Mouse (Mus musculus): ENCODE results near the gene Poldip2.

Poldip2 gene

GRCm38 (mm10) chr11:78512025-78512957 is at the start of gene Poldip2, which contains the start of gene Tmem199:
TSS of gene Poldip2 (plus strand) at chr11:78512193.
TSS of gene Tmem199 (minus strand) at chr11:78512172.
- DNase-seq (ENCODE audit: low spot score in 2 of 2), result peak; percentile 85 to 92

DNA sequence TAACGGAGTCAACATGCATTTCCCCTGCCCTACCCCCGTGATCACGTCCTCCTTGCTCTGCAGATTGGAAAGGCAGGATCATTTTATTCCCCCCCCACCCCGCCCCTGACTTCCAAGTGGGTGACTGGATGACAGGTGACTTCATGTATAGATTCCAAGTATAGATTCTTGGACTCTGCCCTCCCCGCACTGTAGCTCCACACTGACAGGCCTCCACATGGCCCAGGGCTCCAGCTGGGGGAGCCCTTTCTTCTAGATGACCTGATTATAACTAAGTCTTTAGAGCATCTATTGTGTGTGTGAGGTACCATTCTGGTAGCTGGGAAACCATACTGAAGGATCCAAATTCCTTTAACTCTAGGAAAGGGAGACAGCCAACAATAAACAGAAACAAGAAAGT is 49.3 kb upstream of the Poldip2 start:
- no peak for DNase-seq (ENCODE audit: low spot score in 2 of 2)

DNA sequence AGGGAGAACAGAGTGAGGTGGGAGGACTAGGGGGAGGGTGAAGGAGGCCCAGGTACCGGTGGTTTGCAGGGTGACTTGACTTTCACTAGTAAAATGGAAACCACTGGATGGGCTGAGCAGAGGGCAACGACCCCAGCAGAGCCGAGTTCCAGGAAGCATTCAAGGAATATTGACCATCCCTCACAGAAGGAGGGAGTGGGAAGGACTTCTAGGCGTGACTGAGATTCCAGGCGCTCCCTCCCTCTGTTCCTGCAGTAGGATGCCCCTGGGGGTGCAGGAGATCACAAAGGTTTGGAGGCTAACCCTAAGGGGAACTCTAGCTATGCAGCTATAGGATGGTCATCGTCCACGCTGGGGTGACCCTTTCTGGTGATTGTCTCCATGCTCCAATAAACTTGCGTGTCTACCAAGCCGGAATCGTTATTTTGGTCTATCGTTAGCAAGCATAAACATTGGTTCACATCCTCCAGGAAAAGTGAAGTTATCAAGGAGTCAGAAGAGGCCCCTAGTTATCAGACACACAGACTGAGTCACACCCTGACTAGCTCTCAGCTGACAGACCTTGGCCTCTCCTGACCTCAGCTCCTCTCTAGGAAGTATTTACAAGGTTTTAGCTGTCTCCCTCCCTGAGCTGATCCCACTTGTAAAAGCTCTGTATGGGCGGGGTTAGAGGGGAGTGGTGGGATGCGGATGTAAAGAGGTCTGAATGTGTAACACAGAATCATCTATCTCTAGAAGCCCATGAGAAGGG is 48.5 kb upstream of the Poldip2 start:
- no peak for DNase-seq (ENCODE audit: low spot score in 2 of 2)

DNA sequence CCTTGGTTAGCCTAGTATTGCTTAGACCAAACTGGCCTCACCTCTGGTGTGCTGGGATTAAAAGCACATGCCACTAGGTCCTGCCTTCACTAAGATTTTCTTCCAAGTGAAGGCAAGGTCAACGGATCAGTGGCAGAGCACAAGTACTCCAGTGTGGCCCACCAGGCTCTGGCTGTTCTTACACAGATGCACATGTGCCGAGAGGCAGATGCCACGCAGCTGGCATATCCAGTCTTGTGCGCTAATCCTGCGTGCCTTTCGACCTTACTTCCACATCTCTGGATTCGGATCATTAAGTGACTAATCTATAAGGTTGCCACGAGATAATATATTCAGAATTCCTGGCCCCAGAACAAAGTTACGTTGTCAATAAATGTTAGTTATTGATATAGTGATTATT is 46.9 kb upstream of the Poldip2 start:
- no peak for DNase-seq (ENCODE audit: low spot score in 2 of 2)

DNA sequence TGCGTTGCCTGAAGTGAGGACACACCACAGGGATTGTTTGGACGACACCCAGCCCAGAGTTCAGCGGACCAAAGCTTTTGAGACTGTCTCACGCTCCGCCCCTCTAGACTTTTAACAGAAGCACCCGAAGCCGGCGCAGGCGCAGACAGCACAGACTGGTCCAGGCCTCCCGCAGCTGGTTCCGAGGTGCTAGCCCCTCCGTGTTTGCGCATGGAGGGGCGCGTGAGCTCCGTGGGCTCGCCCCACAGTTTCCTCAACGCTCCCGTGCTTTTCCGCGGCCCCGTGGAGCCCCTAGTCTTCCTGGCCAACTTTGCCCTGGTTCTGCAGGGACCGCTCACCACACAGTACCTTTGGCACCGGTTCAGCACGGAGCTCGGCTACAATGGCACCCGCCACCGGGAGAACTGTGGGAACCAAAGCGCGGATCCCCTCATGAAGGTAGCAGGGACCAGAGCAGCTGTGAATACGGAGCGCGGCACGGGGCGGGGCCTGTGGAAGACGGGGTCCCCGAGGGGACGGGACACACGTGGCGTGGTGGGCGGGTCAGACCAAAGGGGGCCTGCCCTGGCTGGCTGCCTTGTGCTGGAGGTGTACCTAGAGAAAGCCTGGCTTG is 46.3 kb upstream of the Poldip2 start, which contains the start of gene Slc46a1:
Gene Slc46a1 (plus strand): TSS at position 130 of the 613 bp plus-strand sequence.
- DNase-seq (ENCODE audit: low spot score in 2 of 2), result peak; percentile 69 to 84

DNA sequence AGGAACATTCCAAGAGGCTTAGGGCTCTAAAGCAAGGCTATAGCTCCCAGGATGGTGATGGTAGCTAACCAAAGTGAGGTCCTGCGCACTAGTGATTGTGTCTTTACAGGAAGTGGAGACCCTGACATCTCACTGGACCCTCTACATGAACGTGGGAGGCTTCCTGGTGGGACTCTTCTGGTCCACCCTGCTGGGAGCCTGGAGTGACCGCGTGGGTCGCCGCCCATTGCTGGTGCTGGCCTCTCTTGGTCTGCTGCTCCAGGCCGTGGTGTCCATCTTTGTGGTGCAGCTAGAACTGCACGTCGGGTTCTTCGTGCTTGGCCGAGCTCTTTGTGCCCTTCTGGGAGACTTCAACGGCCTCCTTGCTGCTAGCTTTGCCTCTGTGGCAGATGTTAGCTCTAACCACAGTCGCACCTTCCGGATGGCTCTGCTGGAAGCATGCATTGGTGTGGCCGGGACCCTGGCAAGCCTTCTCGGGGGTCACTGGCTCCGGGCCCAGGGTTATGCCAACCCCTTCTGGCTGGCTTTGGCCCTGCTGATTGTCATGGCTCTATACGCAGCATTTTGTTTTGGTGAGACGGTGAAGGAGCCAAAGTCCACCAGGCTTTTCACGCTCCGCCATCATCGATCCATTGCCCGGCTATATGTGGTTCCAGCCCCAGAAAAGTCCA is 45.6 kb upstream of the Poldip2 start:
- no peak for DNase-seq (ENCODE audit: low spot score in 2 of 2)

- DNase-seq (ENCODE audit: low spot score in 2 of 2), result no peak
Measured at GRCm38 (mm10) chr11:78467515-78467914, 44.5 kb upstream of the Poldip2 start.

GRCm38 (mm10) chr11:78467932-78468331 is 44.1 kb upstream of the Poldip2 start:
- DNase-seq (ENCODE audit: low spot score in 2 of 2), result no peak

DNA sequence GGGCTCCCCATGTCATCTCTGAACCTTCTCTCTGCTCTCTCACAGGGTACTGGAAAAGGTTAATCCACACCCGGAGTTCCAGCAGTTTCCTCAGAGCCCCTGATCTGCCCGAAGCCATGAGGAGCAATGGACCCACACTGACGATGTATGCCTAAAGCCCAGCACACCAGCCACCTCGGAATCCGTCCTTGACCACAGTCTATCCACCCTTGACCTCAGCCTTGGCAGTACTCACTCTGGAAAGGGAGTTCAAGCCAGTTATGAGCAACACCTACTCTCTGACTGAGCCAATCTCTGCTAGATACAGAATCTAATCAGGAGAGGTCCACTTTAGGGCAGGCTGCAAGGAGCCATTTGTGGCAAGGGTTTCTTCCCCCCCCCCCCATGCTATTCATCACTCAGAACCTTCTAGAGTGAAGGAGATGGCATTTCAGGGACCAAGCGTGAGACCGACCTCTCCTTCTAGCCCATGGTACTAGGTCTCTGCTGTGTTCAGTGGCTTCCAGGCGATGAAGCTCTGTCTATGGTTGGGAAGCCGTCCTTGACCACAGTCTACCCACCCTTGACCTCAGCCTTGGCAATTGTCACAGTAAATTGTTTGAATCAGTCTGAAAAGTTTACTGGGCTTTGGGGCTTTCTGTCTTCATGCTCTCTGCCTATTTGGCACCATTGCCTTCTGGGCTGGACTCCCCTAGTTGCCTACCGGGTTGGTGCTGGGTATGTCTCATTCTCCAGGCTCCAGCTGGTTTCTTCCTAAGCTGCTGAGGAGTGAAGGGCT is 40.5 kb upstream of the Poldip2 start:
- no peak for DNase-seq (ENCODE audit: low spot score in 2 of 2)

DNA sequence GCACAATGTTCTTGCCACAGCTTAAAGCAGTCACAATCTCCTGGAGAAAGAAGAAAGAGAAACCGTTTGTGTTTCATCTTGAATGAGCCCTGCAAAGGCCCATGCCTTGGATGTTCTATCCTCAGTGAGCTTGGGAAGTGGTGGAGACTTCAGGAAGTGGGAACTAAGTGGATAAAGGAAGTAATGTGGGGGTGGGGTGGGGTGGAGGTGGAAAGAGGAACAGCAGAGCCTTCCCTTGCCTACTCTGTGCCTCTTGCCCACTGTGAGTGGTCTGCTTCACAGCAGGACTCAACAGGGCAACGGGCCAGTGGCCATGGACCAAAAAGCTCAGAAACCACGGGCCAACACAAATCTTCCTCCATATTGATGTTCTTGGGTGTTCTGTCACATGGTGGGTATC is 36.7 kb upstream of the Poldip2 start:
- no peak for DNase-seq (ENCODE audit: low spot score in 2 of 2)

DNA sequence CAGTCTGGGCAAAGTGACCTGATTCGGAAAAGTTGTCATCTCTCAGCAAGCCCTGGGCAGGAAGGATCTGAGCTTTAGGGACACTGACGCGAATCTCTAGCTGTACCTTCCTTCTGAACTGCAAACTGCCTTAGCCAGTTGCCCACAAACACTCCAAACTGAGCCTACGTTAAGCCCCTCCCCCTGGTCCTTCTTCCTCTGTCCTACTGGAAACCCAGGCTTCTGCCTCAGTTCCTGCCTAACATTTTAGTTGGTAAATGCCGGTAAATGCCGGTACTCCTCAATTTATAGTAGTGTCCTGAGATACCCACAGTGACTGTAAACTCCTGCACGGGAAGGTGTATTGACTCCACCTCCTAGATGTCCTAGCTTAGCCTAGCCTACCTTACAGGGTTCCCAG is 28.4 kb upstream of the Poldip2 start:
- no peak for DNase-seq (ENCODE audit: low spot score in 2 of 2)

DNA sequence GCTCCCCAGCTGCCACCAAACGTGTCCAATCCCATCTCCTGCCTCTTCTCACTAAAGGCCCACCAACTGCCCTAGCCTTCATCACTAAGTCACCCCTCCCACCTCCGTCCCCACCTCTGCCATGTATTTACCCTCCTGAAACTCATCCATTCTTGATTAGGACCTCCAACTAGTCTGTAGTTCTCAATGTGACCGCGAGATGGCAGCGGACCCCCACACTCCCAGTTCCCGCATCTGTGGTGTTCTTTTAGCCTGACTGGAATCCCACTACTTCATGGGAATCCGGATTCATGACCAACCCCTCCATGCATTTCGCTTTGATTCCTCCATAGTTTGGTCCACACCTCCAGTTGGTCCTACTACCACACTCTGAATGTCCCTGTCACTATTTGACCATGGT is 23.8 kb upstream of the Poldip2 start:
- DNase-seq (ENCODE audit: low spot score in 2 of 2), result peak; percentile 52 to 79

- DNase-seq (ENCODE audit: low spot score in 2 of 2), result no peak
Measured at GRCm38 (mm10) chr11:78490781-78491241, 21.2 kb upstream of the Poldip2 start.

DNA sequence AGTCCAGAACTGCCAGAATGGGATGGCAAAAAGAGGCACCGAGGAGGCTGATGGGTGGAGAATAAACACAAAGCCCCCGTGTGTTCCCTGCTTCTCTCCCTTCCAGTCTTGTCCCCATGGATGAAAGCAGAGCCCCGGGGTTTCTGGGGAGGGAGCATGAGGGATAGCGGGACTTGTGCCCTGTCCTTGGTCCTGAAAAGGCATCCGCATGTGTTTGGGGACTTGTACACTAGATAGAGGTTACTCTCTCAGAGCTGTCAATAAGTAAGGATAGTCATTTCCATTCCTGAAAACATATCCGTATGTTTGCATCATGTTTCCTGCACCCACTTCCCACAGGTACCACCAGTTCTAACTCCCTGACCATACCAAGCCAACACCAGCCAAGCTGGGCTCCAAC is 16.1 kb upstream of the Poldip2 start:
- DNase-seq (ENCODE audit: low spot score in 2 of 2), result no peak

DNA sequence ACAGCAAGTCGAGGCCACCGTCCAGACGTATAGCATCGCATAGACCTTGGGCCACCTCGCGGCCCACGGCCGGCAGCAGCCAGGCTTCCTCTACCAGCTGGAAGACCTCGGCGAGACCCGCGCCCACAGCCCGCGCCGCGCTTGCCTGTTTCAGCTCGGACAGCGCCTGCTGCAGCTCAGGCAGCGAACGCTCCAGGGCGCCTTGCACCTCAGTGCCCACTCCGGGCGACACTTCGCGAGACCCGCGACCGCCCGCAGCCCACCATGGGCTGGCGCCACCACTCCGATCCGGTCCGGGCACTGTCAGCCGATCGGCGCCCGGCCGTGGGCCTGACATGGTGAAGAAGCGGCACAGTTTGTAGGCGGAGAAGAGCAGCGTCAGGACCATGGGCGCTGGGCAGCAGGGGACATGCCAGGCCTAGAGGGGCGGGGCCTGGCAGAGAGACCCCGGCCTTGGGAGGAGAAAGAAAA is 14.9 kb upstream of the Poldip2 start:
- peak in 1 of 2 experiments; percentile 69 for DNase-seq (ENCODE audit: low spot score in 2 of 2)

DNA sequence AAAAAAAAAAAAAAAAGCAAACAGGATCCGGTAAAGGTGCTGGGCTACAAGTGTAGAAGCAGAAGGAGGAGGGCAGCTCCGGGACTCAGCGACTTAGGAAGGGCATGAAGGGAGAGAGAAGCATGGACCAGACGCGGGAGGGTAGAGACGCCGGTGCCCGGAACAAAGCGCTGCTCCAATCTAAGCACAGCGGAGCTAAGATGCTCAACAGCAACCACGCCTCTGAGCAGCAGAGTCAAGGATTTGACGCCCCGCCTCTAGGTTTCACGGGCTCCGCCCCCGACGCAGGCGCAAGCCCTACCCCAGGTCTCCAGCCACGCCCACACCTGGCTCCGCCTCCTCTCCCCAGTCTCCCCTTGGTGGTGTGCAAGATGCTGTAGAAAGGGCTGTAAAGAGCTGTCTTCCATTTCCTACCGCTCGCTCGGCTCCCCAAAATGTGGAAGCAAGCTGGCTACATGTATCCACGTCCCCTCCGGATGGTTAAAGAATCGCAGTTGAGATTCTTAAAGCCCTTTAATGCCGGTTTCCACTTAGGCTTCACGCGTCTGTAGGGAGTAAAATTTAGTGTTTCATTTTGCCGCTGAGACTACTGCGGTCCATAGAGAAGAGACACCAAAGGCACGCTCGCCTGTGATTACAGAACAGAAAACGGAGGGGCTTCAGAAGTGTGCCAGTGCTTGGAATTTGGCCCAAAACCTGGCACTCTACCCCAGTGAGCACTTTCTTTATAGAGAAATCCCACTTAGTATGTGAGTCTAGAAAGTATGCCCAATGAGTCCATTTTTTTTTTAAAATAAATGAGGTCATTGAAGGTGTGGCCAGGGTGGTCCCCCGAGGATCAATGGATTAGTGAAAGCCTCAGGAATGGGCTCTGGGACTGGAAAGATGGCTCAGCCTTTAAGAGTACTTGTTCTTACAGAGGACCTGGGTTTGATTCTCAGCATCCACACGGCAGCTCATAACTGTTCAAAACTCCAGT is 14.2 kb upstream of the Poldip2 start, which contains the start of gene Sarm1:
Gene Sarm1 (minus strand): TSS at position 211 of the 979 bp plus-strand sequence.
- peak; percentile 92 to 94 for DNase-seq (ENCODE audit: low spot score in 2 of 2)

- DNase-seq (ENCODE audit: low spot score in 2 of 2), result no peak
Measured at GRCm38 (mm10) chr11:78499004-78499403, 13.0 kb upstream of the Poldip2 start, which contains the start of gene Vtn. TSS of gene Vtn (plus strand) at chr11:78499091.

DNA sequence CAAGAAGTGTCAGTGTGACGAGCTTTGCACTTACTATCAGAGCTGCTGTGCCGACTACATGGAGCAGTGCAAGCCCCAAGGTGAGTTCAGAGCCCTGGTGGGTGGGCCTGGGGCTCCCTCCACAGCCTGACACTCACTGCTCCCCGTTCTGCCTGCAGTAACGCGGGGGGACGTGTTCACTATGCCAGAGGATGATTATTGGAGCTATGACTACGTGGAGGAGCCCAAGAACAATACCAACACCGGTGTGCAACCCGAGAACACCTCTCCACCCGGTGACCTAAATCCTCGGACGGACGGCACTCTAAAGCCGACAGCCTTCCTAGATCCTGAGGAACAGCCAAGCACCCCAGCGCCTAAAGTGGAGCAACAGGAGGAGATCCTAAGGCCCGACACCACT is 12.4 kb upstream of the Poldip2 start:
- DNase-seq (ENCODE audit: low spot score in 2 of 2), result no peak

DNA sequence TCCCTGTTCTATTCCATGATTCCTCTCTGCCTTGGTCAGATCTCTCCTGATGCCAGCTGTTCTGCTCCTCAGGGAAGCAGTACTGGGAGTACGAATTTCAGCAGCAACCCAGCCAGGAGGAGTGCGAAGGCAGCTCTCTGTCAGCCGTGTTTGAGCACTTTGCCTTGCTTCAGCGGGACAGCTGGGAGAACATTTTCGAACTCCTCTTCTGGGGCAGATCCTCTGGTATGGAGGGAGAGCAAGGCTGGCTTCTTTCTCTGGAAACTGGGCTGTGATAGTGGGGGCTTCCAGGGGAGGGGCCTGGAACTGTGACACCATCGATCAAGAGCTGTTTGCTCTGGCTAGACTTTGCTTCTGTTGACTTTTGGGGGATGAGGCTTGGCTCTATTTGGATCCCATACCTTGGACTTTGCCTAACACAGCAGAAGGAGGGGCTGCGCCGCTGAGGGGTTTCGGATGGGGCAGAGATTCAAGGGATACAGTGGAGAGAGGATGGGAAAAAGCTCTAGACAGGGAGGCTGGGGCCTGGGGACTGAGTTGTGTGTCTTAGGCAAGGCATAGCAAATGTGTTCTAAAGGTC is 11.3 kb upstream of the Poldip2 start:
- DNase-seq (ENCODE audit: low spot score in 2 of 2), result no peak

Measured in spleen, postnatal 4 days (tissue).